Mouse (Mus musculus) neural tube, embryonic 13.5 days (tissue): ENCODE results near the gene Fbll1. TPM values are rescaled to one million over a fixed set of nuclear protein-coding genes. Genes with fewer than 3 reads are reported as not detected.
"Not testable (repeated sequence)": the region's sequence is repeated elsewhere in the genome, so short reads cannot be mapped to it uniquely, and the experiment has no call there.

Experiments
- ATAC-seq: fragments of 200-750 bp; cut with Nextera tagmentation; 2 replicates; pipeline ENCODE4 v1.8.0; 2017; ENCODE audit warnings: low read depth, mild to moderate bottlenecking, moderate TSS enrichment, moderate library complexity
- H3K27ac ChIP-seq: fragments of 300-500 bp; sonication (generic); replicated peaks from 2 replicates; pipeline ENCODE4 v1.5.1; 2015; ENCODE audit warnings: moderate library complexity, mild to moderate bottlenecking, inconsistent platforms
- H3K27me3 ChIP-seq: fragments of 300-500 bp; sonication (generic); 2 replicates; pipeline ENCODE4 v1.6.1; 2015; ENCODE audit warnings: mild to moderate bottlenecking, inconsistent platforms
- H3K36me3 ChIP-seq: fragments of 300-500 bp; sonication (generic); 2 replicates; pipeline ENCODE4 v1.6.1; 2015; ENCODE audit warnings: mild to moderate bottlenecking, inconsistent platforms
- H3K4me1 ChIP-seq: fragments of 300-500 bp; sonication (generic); replicated peaks from 2 replicates; pipeline ENCODE4 v1.6.1; 2015; ENCODE audit warnings: inconsistent platforms
- H3K4me2 ChIP-seq: fragments of 300-500 bp; sonication (generic); 2 replicates; pipeline ENCODE4 v1.6.1; 2015; ENCODE audit warnings: inconsistent platforms, mild to moderate bottlenecking, moderate library complexity
- H3K4me3 ChIP-seq: fragments of 300-500 bp; sonication (generic); 2 replicates; pipeline ENCODE4 v1.5.1; 2015; ENCODE audit warnings: mild to moderate bottlenecking, inconsistent platforms
- H3K9ac ChIP-seq: fragments of 300-500 bp; sonication (generic); 2 replicates; pipeline ENCODE4 v1.6.1; 2015; ENCODE audit warnings: moderate library complexity, mild to moderate bottlenecking, inconsistent platforms
- H3K9me3 ChIP-seq: fragments of 300-500 bp; sonication (generic); 2 replicates; pipeline ENCODE4 v1.6.1; 2016; ENCODE audit warnings: inconsistent platforms
- WGBS: fragments of 180-500 bp; shearing (Covaris S2); methylation state at CpG from one replicate; pipeline ENCODE4 v1.1.7; 2015; 5-methylcytosine and 5-hydroxymethylcytosine counted together
- polyA plus RNA-seq: library from polyadenylated mRNA; unstranded; fragments of >200 nt; fragmentation: Nextera tagmentation; extraction: Ambion mirVana; gene quantifications from 2 replicates; pipeline ENCODE4 v1.2.1, GENCODE M21; 2015

The Fbll1 gene
- 24.2 and 24.8 TPM in 2 replicates for polyA plus RNA-seq

DNA sequence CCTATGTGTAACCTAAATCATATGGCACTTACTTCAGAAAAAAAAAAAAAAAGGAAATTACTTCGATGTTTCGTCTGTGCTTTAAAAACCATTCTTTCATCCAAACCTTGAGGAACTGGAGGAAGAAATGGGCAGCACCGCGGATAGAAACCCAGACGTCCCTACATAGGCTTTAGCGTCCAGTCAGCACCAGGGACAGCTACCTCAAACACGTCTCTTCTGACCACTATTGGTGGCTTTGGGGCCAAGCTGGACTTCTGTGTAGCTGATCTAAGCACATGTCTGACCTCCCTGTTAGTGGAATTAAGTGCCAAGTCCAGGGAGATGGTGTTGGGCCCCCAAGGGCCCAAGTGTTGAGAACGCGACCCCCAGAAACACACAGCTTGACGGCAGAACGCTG lies at the start of gene Fbll1:
Fbll1 (minus strand) TSS at position 11 of the 400 bp plus-strand sequence.
- H3K9ac ChIP-seq = peak within 1 kb of the TSS; percentile 89
- 10% methylated on average over 11 of the region's 11 CpGs for WGBS
- H3K4me3 ChIP-seq = peak within 1 kb of the TSS; percentile 72
- H3K9me3 ChIP-seq = no peaks in the 10 kb centered on the region
- H3K4me1 ChIP-seq = peaks cover 36% of the 10 kb centered on the region
- peaks cover 46% of the 10 kb centered on the region for H3K27me3 ChIP-seq
- no peaks in the 10 kb centered on the region; the same call in 1 of the 2 replicates for H3K36me3 ChIP-seq
- ATAC-seq = no peak
- H3K27ac ChIP-seq = peak within 1 kb of the TSS; percentile 89
- H3K4me2 ChIP-seq = peak within 1 kb of the TSS; percentile 79

DNA sequence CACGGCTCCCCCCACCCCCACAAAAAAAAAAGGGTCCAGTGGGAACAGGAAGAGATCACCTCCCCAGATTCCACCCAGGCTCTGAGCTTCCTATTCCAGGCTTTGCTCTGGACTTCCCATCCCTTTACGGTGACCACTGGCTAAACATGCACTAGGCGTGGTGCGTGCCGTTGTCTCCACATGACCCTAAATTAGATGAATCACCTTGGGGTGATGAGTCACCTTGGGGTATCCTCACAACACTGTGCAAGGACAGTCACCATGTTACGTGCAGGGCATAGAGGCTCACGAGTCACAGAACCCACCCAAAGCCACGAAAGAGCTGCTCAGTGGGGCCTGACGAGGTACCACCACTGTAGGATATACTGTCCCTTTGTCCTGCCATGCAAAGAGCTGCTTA lies 45.6 kb upstream of the Fbll1 start:
- no peak overlapping the region for H3K4me3 ChIP-seq
- 90% methylated on average over 9 of the region's 9 CpGs for WGBS
- ATAC-seq = no peak
- H3K27ac ChIP-seq = no peak overlapping the region
- no peak overlapping the region for H3K4me2 ChIP-seq
- no peak overlapping the region for H3K9ac ChIP-seq
- peaks cover 8% of the 10 kb centered on the region for H3K4me1 ChIP-seq
- H3K9me3 ChIP-seq = no peaks in the 10 kb centered on the region
- no peaks in the 10 kb centered on the region for H3K27me3 ChIP-seq
- peaks cover 12% of the 10 kb centered on the region; the same call in 1 of the 2 replicates for H3K36me3 ChIP-seq

DNA sequence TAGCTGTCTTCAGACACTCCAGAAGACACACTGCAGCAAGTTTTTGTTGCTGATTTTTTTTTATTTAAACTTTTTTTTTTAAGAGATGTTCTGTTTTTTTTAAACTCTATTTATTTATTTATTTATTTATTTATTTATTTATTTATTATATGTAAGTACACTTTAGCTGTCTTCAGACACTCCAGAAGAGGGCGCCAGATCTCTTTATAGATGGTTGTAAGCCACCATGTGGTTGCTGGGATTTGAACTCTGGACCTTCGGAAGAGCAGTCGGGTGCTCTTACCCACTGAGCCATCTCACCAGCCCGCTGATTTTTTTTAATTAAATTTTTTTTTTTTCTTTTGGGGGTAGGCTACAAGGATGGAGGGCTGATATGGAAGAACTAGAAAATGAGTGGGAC lies 43.9 kb upstream of the Fbll1 start:
- H3K27me3 ChIP-seq, H3K27ac ChIP-seq, H3K4me3 ChIP-seq, H3K4me2 ChIP-seq, H3K9ac ChIP-seq, H3K9me3 ChIP-seq, ATAC-seq: not testable (repeated sequence)
- Histone ChIP-seq H3K36me3 (peaks cover 12% of the 10 kb centered on the region; the same call in 1 of the 2 replicates), H3K4me1 (peaks cover 24% of the 10 kb centered on the region)
- 81% methylated on average over 4 of the region's 4 CpGs for WGBS

DNA sequence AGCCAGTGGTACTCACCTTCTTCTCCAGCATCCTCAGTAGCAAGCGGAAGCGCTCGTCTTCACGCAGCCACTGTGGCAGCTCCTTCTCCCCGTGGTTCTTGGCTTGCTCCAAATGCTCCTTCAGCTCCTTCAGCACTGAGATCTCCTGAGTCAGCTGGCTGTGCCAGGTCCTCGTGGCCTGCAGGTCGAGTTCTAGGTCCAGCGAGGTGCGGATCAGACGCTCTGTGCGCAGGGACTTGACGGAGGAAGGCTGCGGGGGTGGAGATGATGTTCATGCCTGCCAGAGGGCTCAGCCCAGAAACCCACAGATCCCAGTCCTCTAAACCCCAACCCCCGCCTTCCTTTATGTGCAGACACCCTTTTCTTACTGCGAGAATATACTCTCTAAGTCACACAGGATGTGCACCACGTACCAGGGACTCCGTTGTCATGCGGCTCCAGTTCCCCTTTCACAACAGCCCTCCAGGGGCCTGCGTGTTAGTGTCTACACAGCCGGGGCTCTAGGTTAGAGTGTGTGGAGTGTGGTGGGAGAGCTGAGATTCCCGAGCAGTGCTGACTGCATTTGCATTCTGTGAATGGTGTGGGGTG lies 43.1 kb upstream of the Fbll1 start:
- no peak for ATAC-seq
- H3K4me3 ChIP-seq = no peak overlapping the region

DNA sequence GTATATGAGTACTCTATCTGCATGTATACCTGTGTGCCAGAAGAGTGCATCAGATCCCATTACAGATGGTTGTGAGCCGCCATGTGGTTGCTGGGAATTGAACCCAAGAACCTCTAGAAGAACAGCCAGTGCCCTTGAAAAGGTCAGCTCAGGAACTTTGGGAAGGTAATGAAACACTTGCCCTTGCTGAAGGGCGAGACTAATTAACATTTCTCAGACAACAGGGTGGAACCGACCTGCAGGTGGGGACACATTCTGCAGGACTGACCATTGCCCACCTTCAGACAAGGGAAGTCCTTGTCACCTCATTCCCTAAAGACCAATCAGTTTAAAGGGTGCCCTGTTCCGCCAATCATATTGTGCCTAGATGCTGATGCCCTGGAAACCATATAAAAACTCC lies 42.1 kb upstream of the Fbll1 start:
- not testable (repeated sequence) for H3K4me2 ChIP-seq, H3K27ac ChIP-seq, H3K4me3 ChIP-seq, H3K9me3 ChIP-seq, H3K9ac ChIP-seq, ATAC-seq, H3K27me3 ChIP-seq
- H3K4me1 ChIP-seq = peaks cover 24% of the 10 kb centered on the region
- WGBS = 91% methylated on average over 4 of the region's 4 CpGs
- peaks cover 12% of the 10 kb centered on the region; the same call in 1 of the 2 replicates for H3K36me3 ChIP-seq

More for the DNA sequence above, 43.1 kb upstream of the Fbll1 start:
- peaks cover 24% of the 10 kb centered on the region for H3K4me1 ChIP-seq
- no peak overlapping the region for H3K9ac ChIP-seq
- no peaks in the 10 kb centered on the region for H3K27me3 ChIP-seq
- 70% methylated on average over 21 of the region's 21 CpGs for WGBS
- H3K36me3 ChIP-seq = peaks cover 12% of the 10 kb centered on the region; the same call in 1 of the 2 replicates
- no peaks in the 10 kb centered on the region for H3K9me3 ChIP-seq
- no peak overlapping the region for H3K27ac ChIP-seq
- H3K4me2 ChIP-seq = no peak overlapping the region

DNA sequence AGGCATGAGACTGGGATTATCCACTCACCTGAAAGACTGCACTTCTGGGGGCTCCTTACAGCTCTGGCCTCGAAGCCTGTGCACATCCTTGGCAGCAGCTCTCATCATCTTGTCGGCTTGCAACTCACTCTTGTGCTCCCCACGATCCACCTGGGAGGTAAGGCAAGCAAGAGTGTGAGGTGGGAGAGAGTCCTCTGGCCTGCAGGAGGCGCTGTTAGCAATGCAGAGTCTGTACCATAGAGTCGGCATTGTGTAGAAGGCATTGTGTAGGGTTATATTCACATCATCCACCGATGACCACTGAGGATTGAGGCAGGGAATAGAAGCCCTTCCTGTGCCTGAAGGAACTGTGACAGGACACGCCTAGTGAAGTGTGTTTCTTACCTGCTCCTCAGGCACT lies 41.6 kb upstream of the Fbll1 start:
- H3K27me3 ChIP-seq = no peaks in the 10 kb centered on the region
- no peak overlapping the region for H3K9ac ChIP-seq
- peaks cover 12% of the 10 kb centered on the region; the same call in 1 of the 2 replicates for H3K36me3 ChIP-seq
- no peak for ATAC-seq
- H3K4me2 ChIP-seq = no peak overlapping the region
- 84% methylated on average over 7 of the region's 7 CpGs for WGBS
- H3K27ac ChIP-seq = peak overlapping the region; percentile 29
- H3K4me3 ChIP-seq = no peak overlapping the region
- H3K4me1 ChIP-seq = peaks cover 24% of the 10 kb centered on the region
- H3K9me3 ChIP-seq = no peaks in the 10 kb centered on the region

DNA sequence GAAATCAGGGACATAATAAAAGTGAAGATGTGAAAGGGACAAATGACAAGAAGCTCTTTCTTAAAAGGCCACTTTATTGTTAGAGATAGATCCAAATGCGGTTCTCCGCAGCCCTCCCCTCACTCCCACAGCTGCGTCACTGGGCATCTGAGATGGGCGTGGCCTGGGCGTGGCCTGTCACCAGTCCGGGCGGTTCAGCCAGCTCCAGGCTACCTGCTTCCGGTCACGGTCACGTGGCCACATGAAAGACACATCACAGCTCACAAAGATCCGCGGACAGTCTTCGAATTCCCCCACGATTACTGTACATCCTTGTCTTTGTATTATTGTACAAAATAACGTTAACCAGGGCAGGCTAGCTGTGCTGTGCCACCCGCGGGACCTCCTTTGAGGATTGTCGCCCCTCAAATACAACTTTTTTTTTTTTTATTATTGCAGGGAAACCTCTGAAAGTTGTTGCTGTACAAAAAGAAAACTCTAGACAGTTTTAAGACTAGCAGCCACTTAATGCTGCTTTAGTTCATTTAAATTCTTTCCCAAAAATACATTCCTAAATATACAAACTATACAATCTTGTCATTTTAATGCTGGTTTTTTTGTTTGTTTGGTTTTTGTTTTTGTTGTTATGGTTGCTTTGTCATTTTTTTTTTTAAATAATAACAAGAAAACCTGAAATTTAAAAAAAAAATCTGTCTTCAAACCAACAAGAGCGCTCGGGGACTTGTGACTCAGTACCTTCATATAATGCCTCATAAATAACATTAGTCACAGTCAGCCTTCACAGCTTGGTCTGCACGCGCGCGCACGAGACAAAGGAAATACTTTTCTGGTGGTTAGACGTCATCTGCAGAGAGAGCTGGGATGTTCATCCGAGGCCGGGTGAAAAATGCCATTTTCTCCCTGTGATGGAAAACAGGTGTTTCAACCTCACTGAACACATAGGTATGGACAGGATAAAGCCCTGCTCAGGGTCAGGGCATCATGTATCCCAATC lies 40.0 kb upstream of the Fbll1 start:
- H3K4me3 ChIP-seq = peak overlapping the region; percentile 36
- WGBS = 6% methylated on average over 28 of the region's 28 CpGs
- peak overlapping the region; percentile 59; the same call in 1 of the 2 replicates for H3K27ac ChIP-seq
- ATAC-seq = peak; percentile 80
- peak overlapping the region; percentile 59 for H3K4me2 ChIP-seq
- peaks cover 8% of the 10 kb centered on the region; the same call in 1 of the 2 replicates for H3K36me3 ChIP-seq
- H3K9me3 ChIP-seq = no peaks in the 10 kb centered on the region
- H3K9ac ChIP-seq = peak overlapping the region; percentile 46
- peaks cover 20% of the 10 kb centered on the region for H3K4me1 ChIP-seq
- no peaks in the 10 kb centered on the region for H3K27me3 ChIP-seq

DNA sequence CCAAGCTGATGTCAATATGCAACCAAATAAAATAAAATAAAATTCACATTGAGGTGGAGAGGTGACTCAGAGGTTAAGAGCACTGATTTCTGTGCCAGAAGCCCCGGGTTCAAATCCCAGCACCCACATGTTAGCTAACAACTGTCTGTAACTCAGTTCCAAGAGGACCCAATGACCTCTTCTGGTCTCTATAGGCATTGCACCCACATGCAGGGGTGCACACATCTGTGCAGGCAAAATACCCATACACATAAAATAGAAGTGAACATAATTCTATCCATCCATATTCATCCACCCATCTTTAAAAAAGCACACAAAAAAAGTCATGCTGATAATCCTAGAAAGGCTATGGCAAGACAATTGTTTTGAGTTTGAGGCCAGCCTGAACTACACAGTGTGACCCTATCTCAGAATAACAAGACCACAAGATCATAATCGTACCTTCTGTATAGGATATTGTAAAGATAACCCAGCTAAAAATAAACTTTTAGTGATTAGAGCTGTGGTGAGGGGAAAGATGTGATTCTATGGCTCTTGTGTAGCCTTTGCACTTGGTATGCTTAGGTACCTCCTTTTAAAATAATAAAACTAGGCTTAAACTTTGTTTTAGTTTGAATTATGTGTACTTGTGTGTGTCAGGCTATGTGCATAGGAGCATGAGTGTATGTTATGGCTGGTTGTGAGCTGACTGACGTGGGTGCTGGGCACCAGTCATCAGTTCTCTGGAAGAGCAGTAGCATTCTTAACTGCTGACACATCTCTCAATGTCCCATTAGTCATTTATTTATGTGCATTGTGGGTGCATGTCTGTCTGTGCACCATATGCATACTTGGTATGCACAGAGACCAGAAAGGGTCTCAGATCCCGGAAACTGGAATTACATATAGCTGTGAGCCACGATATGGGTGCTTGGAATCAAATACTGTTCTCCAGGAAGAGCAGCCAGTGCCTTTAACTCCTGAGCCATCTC lies 38.8 kb upstream of the Fbll1 start:
- Histone ChIP-seq H3K27me3 (no peaks in the 10 kb centered on the region), H3K27ac (peak overlapping the region; percentile 49; the same call in 1 of the 2 replicates), H3K36me3 (peaks cover 9% of the 10 kb centered on the region; the same call in 1 of the 2 replicates), H3K4me1 (peaks cover 32% of the 10 kb centered on the region), H3K4me2 (peak overlapping the region; percentile 59), H3K9ac (peak overlapping the region; percentile 46; the same call in 1 of the 2 replicates), H3K9me3 (no peaks in the 10 kb centered on the region), H3K4me3 (0 out of 2 replicates have a peak overlapping the region, but pooled peaks have one; percentile 36)
- 79% methylated on average over 5 of the region's 5 CpGs for WGBS
- no peak for ATAC-seq

DNA sequence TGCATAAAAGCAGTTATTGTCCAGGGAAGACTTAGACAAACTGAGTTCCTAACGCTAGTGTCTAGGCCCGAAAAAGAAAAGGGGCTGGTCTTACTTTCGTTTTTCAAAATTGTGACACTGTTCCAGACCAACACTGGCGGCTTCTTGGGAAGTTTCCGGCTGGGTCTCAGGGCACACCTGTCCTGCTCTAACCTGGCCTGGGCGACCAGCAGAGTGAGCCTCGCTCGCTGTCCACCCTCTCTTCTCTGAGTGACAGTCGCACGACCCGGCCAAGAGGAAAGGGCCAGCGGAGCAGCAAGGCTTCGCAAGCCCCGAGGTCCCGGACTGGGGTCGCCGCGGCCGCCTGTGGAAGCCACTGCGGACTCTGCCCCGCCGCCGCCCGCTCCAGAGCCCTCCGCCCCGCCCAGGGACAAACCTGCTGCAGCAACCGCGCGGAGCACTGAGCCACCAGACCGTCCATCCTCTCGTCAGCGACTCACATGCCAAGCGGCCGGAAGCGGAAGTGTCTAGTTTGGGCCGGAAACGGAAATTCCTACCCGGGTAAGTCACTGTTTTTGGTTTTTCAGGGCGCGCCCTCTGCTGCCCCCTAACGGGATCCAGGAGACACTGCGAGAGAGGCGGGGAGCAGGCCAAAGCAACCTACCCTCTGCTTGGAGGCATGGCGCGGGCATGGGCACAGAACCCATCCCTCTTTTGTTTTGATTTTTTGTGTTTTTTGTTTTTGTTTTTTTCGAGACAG lies 35.5 kb upstream of the Fbll1 start, which contains the start of gene Rars:
Rars (minus strand) TSS at position 485 of the 739 bp plus-strand sequence.
- Histone ChIP-seq H3K36me3 (peaks cover 32% of the 10 kb centered on the region), H3K27ac (0 out of 2 replicates have a peak within 1 kb of the TSS, but pooled peaks have one; percentile 10), H3K4me3 (peak within 1 kb of the TSS; percentile 92), H3K9ac (peak within 1 kb of the TSS; percentile 86), H3K4me2 (peak within 1 kb of the TSS; percentile 86), H3K27me3 (no peaks in the 10 kb centered on the region), H3K9me3 (no peaks in the 10 kb centered on the region), H3K4me1 (peaks cover 39% of the 10 kb centered on the region)
- ATAC-seq = peak; percentile 78
- 4% methylated on average over 42 of the region's 46 CpGs for WGBS

DNA sequence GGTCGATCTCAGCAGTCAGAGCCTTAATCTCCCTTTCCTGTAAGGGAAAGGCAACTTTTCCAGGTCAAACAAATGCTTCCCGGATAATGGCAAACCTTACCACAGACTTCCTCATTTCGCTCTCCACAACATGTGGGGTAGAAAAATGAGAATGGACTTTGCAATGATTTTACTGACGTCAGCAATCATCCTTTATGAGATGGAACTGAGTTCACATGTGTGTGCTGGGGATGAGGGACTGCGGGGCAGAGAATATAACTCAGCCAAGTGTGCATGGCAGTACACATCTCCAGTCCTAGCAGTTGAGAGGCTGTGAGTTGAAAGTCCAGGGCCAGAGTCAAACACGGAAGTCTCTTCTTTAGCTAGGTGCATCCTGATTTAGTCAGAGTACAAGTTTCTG lies 34.6 kb upstream of the Fbll1 start:
- H3K4me1 ChIP-seq = peaks cover 31% of the 10 kb centered on the region
- H3K27ac ChIP-seq = no peak overlapping the region
- H3K9ac ChIP-seq = peak overlapping the region; percentile 86; the same call in 1 of the 2 replicates
- no peaks in the 10 kb centered on the region for H3K9me3 ChIP-seq
- WGBS = 90% methylated on average over 6 of the region's 6 CpGs
- H3K4me3 ChIP-seq = peak overlapping the region; percentile 92
- H3K27me3 ChIP-seq = no peaks in the 10 kb centered on the region
- no peak for ATAC-seq
- H3K4me2 ChIP-seq = peak overlapping the region; percentile 86
- peaks cover 41% of the 10 kb centered on the region for H3K36me3 ChIP-seq
